Mouse (Mus musculus): Measurements from ENCODE around the gene Rab3gap1. TPM values are rescaled to one million over a fixed set of nuclear protein-coding genes. Genes with fewer than 3 reads are reported as not detected.

Rab3gap1 gene
- 10 to 100 TPM; 44.6 to 48.8 TPM for total RNA-seq (2021)
- polyA plus RNA-seq (2012; rRNA removed): 27.2 and 31.7 TPM in 2 replicates
- long read RNA-seq, full-length matches to known transcripts: 22 of 34 reads
- long read RNA-seq, partial matches to known transcripts: 5 of 34 reads
- long read RNA-seq, other reads (novel, unspliced or antisense): 7 of 34 reads

DNA sequence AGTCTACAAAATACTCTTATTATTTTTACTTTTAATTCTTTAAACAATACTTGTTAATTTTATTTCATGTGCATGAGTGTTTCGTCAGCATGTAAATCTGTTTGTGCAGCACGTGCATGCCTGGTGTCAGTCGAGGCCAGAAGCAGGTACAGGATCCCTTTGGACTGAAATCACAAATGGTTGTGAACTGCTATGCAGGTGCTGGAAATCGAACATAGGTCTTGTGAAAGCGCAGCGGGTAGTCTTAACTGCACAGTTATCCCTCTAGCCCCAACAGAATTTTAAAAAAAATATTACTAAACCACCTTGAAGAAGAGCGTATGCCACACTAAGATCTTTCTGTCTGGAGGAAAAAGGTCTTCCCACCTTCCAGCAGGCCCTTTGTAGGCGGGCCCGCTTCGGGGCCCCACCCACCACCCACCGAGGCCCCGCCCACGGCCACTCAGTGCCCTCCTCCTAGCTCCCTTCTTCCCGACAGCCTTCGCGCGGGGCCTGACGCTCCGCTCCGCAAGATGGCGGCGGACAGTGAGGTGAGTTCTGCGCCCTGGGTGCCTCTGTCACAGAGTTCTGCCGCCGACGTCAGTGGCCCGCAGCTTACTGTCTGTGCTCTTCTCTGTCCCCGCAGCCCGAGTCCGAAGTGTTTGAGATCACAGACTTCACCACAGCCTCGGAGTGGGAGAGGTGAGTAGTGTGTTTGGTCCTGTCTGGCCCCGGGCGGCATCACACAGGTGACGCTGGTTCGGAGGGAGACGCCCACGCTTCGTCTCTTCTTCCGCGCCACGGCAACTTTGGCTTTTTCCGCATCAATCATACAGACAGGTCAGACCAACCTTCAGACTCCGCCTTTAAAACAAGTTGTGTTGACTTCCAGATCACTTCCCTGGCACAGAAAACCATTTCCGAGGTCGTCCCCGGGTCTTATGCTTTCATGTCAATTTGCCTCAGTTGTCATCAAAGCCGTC lies at the start of gene Rab3gap1:
Gene Rab3gap1, plus strand, starts transcription at position 474 of the 962 bp plus-strand sequence.
- DNase-seq: peak; percentile 94

DNA sequence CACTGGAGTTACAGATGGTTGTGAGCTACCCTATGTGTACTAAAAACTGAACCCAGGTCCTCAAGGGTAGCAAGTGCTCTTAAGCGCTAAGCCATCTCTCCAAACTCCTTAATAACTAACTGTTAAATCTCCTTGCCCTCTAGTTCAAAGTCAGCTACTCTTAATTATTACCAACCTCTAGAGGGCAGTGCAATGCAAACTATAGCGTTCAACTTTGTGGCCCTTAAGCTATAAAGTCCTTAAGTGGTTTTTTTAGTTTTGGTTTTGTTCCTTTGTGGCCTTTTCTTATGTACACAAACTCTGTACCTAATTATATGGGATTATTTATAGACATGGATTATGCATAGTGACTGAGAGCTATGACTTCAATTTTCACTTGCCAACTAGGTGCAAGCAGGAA lies 41.2 kb upstream of the Rab3gap1 start:
- no peak for DNase-seq

DNA sequence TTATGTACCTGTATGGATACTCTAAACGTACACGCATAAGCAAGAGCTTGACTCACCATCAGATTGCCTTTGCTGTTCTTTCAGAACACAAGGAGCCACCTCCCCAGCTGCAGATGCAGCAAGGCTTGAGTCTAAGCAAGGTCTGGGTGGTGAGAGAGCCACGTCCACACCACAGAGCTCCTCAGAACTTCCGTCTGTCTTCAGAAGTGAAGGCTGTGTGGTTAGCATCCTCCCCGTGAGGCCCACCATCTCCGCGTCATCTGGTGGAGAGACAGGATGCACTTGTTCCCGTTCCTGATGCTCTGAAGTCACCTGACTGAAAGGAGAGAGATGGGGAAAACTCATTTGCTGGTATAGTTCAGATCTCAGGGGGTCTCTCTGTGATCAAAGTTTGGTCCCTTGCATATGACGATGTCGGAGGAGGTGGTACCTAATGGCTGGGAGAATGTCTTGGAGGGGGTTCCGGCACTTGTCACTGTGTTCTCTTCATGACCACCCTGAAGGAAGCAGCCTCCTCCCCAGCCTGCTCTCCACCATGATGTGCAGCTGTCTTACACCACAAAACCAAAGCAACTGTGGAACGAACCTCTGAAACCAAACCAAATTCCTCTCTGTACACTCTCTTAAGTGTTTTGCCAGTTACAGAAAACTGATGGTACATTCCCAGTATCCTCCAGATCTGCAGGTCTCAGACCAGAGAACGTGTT lies 38.2 kb upstream of the Rab3gap1 start:
- DNase-seq: no peak

DNA sequence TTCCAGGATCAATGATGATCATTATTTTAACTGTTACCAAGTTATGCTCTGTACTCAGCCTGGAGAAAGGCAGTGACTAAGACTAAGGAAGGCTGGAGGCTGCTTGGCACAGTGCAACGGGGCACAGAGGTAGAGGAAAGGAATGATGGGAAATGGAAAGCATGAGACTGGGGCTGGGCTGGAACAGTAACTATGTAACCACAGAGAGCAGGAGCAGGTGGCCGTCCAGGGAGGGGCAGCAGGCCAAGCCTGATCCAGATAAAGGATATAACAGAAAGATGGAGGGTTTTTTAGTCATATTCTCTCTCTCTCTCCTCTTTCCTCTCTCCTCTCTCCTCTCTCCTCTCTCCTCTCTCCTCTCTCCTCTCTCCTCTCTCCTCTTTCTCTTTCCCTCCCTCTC lies 34.9 kb upstream of the Rab3gap1 start:
- no peak for DNase-seq

DNA sequence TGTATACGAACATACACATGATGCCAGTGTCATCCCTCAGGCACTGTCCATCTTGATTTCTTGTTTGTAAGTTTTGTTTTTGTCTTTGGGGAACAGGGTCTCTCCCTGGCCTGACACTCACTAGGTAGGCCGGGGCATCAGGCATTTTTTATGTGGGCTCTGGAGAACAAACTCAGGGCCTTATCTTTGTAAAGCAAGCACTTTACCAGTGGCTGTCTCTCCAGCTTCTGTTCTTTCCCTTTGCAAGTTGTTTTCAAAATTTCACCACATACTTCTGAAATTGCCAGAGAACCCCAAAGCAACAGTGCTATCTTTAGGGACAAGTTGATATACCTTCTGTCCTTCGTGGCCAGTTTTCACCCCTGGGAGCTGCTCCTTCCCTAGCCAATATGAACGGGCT lies 34.4 kb upstream of the Rab3gap1 start:
- no peak for DNase-seq

DNA sequence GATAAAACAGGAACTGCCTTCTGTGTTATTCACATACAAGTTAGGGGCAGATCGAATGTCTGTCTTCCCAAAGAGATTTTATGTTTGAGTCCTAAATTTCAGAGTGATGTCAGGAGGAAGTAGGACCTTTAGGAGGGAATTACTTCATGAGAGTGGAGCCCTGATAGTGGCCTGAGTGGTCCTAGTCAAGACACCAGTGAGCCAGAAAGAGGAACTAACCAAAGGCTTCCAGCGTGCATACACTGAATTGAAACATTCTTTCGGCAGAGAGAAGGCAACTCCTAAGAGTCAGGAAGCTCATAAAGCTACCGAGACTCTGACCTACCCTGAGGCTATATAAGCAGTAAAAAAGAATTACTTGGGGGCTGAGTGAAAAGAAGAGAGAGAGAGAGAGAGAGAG lies 32.0 kb upstream of the Rab3gap1 start:
- no peak for DNase-seq

DNA sequence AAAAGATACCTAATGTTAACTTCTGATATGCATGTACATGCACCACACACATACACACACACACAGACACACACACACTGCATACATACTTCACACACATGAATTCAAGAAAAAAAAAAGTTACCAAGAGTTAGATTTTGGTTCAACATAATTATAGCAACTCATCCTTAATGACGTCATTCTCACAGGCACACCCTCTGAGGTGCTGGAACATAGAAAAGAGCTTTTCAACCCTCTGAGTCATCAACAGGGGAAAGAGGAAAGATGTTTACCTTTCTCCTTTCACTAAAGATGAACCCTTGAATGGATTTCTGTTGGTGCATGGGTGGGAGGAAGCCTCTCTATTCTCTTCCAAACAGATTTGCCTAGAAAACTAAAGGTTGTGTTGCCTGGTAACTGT lies 30.0 kb upstream of the Rab3gap1 start:
- no peak for DNase-seq

DNA sequence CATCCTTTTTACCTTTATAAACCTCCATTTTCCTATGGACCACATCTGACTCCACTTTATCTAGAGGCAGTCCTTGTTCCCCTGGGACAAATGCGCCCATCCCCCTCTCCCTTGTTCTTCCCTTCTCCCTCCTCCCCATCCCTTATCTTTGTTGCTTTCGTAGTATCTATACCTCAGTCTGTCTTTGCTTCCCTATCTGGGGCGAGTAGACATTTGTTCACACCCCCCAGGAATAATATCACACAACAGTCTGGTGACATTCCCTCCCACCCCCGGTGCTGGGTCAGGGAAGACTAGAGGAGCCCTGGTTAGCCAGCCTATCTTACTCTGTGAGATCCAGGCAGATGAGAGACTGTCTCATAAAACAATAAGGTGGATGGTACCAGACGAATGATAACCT lies 23.1 kb upstream of the Rab3gap1 start:
- DNase-seq: no peak

DNA sequence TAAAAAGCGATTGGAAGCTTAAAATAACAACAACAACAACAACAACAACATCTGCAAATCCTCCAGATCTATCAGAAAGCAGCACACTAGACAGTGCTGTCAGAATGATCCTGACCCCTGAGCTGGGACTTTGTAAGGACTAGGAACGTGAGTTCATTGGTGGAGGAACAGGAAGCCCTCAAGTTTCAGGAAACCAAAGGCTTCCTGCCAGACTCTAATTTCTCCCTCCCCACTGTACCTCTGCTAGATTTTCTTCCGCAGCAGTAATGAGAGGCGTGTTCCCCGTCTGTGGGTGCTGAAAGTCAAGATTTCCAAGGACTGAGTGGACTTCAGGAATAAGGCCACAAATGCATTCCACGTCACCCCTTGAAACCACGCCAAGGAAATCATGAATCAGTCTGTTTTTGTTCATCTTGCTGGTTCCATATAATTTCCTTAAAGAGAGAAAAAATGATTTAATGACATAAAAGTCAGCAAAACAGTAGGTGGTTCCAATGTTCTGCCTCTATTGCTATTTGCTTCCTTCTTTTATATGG lies 18.4 kb upstream of the Rab3gap1 start:
- DNase-seq: peak; percentile 55

DNA sequence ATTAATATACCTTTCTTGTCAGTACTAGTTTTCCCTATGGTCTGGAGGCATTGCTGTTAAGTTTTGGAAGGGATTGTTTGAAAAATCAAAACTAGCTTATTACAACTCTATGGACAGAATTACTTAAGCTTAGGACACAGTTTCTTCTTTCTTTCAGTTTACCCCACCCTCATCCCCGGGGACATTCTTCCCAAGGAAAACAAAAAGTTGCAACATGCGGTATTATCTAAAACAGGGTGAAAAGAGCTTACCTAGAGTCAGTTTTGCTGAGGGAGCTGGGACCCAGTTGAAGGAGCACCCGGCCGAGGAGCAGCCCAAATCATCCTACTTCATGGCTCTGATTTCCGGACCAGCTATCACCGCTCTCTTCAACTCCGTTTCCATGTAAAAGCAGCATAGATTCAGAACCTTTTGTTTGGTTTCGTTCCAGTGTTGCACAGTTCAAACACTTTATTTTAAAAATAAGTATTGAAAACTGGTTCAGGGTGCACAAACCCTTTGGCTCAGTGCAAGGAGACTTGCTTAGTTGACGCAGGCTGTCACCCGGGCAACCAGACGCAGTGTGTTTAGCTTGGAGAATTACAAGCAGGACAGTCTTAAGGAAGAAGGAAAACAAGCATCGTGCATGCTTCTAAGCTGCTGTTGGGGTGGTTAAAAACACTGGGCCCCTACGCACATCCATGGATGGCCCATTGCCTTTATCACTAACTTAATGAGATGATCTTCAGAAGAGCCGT lies 13.9 kb upstream of the Rab3gap1 start, which contains the start of gene Map3k19:
Gene Map3k19, minus strand, starts transcription at position 546 of the 737 bp plus-strand sequence.
- DNase-seq: peak; percentile 12

DNA sequence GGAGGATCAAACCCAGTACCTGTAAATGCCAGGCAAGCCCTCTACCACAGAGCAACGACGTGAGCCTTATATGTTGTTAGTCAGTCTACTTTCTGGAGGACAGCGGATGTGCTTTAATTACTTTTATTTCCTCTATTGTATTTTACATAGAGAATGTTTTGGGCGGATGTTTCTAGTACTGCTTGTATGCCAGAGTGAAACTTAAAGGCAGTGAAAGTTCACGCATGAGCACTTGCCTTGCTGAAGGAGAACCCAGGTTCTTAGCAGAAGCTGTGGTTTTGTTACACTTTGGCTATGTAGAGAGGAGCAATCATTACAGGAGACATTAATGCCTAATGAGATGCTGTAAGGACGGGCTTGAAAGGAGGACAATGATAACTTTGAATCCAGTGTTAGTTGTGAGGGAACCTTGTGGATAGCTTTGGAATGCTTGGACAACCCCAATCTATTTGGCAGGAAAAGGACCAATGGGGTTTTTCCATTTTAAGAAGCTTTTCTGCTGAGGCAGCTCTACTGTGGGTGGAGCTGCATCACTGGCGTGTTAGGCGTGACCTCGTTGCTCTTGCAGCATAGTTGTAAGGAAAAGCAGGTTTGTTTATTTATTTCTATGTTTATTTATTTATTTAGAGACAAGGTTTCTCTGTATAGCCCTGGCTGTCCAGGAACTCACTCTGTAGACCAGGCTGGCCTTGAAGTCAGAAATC lies 9.5 kb upstream of the Rab3gap1 start:
- DNase-seq: no peak

DNA sequence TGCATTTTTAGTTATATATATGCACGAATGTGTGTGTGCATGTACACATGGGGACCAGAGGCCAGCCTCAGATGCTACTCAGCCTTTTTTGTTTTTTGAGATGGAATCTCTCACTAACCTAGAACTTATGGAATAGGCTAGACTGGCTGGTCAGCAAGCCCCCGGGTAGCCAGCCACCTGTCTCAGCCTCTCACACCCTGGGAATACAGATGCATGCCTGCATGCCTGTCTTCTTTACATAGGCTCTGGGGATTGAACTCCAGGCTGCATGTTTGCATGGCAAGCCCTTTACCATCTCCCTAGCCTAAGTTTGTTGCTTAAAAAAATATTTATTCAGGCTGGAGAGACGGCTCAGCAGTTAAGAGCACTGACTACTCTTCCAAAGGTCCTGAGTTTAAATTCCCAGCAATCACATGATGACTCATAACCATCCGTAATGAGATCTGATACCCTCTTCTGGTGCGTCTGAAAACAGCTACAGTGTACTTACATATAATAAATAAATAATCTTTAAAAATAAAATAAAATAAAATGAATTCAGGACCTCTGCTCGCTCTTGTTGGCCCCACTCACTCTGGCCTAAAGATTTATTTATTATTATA lies 8.7 kb upstream of the Rab3gap1 start:
- DNase-seq: no peak

DNA sequence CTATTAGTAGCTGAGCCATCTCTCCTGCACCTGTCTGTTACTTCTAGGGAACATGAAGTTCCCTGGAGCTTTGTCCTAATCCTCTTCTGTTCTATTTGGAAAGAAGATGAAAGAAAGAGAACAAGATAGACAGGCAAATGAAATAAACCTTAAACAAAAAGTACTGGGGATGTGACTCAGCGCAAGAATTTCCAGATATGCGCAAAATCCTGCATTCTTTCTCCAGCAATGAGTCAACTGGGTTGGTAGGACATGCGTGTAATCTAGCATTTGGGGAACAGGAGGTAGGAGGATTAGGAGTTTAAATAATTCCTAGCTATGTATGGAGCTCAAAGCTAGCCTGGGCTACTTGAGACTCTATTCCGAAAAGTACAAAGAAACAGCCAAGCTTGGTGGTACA lies 8.1 kb upstream of the Rab3gap1 start:
- no peak for DNase-seq

DNA sequence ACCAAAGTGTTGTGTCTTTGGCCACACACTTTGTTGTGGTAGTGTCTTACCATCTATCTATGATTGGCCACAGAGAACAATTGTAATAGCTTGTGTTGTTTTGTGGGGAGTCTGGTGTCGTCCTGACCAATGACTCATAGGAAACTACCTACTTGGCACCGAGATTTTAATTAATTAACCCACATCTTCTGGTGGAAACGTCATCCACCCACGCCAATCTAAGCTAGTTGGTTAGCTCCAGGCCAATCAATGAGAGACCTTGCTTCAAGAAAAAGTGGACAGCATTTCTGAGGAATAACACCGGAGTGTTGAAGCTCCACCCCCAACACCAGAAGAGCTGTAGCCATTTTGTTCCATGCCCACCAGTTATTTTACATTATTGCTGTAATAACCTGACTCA lies 6.7 kb upstream of the Rab3gap1 start:
- DNase-seq: no peak

DNA sequence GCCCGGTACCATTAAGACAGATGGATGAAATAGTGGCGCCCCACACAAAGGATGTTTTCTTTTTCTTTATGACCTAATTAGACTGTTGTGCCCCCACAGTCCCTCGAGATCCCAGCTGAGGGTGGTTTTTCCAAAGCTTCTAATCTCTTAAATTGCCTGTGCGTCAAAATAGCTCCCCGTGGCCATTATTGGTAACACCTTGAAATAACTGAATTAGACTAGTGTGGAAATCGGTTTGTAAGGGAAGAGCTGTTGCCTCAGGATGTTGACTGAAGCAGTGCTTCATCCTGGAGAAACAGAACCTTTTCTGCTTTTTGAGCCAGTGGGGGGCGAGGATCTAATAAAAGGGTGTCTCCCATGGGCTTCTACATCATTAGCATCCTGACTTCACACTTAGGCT lies 4.8 kb upstream of the Rab3gap1 start:
- no peak for DNase-seq

DNA sequence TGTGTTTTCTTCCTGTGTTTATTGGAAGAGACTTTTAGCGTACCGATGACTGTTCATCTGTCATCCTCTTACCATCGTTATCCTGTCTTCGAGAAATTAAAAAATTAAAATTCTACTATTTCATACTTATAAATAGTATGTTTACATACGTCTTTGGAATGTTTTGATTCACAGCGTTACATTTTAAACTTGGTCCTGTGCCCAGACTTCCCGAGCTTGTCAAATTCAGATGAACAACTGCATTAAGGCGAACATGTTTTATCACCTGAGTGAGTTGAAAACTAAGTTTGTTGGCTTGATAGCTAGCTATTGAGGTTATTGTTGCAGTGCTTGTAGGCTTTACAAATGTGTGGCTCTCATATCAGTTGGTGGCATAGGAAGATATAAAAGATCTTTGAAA lies 703 bp downstream of the Rab3gap1 start:
- no peak for DNase-seq

DNA sequence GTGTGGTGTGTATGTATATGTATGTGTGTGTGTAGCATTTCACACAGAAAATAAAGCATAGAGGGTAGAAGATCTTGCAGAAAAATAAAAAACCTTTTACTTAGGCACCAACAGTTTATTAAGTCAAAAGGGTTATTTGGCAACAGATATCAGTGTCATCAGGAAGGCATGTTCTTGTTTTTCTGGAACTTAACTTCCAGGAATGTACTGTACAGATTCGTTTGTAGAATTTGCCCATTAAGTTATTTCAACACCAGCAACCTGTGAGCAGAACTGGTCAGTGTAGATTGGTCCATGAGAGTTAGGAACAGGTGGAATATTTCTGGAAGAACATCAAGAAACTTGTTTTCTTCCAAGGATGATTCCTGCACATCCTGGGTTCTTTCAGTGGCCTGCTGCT lies 30.8 kb downstream of the Rab3gap1 start:
- DNase-seq: no peak

DNA sequence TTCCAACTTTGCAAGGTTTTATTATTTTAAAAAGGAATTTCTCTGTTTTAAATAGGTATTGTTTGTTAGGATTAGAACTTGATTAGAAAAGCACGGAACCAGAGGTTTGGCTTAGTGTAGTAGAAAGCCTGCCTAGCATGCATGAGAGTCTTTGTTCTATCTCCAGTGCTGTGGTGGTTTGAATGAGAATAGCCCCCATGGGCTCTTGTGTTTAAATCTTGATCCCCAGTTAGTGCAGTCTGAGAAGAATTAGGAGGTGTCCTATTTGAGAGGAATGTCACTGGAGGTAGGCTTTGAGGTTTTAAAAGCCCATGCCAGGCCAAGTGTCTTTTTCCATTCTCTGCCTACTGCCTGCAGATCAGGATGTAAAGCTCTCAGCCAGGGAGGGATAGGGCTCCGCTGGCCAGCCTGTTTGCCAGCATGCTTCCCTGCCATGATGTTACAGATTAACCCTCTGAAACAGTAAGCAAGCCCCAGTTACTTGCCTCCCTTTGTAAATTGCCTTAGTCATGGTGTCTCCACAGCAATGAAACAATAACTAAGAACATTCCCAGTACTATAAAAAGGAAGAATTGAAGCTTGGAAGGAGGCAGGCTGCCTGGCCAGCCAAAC lies 36.3 kb downstream of the Rab3gap1 start:
- no peak for DNase-seq

DNA sequence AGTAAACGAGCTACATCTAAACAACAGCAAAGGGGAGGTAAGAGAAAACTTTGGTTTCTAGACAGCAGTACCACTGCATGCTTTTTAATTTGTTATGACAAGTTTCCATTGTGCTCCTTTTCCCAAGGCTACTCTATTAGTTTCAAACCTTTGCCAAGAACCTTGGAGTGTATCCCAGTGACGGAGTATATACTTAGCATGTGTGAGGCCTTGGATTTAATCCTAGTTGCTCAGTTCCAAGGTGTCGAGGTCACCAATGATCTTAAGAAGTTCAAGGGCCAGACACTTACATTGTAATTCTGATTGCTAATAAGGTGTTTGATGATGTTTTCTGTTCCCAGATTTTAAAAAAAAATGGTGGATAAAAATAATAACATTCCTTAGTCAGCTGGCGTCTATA lies 44.5 kb downstream of the Rab3gap1 start:
- peak; percentile 22 for DNase-seq

DNA sequence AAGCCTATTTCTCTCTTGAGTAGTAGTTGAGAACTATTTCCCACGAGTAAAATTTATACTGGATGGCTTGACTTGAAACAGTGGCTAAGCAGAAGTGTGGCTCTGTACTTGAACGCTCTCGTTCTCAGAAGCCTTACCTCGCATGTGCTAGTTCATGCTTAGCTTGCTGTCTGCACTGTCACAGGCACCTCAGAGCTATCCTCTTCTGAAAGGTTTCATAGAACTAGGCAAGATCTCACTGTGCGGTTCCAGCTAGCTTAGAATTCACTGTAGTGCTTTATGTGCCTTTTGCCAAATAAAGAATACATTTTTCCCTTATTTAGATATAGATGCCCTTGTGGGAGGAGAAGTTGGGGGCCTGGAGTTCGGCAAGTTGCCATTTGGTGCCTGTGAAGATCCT lies 46.7 kb downstream of the Rab3gap1 start:
- no peak for DNase-seq
